Comparison of ENCODE assay signal across 25 mouse cellular contexts in the genomic region with DNA sequence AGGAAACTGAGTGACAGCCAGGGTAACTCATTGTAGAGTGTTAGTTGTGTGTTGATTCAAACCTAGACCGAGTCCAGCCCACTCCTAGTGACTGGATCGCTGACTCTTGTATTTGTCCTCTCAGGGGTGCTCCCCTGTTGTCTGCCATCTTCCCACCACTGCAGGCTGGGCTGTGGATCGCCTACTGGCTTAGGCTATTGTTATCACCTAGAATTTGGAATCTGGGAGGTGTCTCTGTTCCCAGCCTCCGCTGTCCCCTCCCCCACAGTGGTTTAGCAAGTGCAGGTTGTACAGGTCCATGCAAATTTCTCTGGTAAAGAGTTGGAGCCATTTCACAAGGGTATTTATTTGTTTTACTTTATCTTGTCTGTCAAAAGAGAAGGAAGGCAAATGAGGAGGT. TPM values are rescaled to one million over a fixed set of nuclear protein-coding genes. Genes with fewer than 3 reads are reported as not detected.
"Had no signal": no experiment of that assay in that cellular context is flagged by ENCODE, and none has a peak within 500 bp of the region (broad histone marks: within the 10 kb centered on the region; RNA-seq: fewer than 3 reads in every experiment).

No protein-coding gene starts in this region.

- H3K36me3 ChIP-seq: heart, embryonic 10.5 days; heart, embryonic 12.5 days; hindbrain, embryonic 13.5 days; hindbrain, embryonic 15.5 days; kidney, embryonic 15.5 days; limb, embryonic 10.5 days; limb, embryonic 12.5 days; liver, embryonic 12.5 days had no signal

- H3K4me1 ChIP-seq: heart, embryonic 10.5 days; heart, embryonic 12.5 days; hindbrain, embryonic 13.5 days; hindbrain, embryonic 15.5 days; kidney, embryonic 15.5 days; limb, embryonic 10.5 days; limb, embryonic 12.5 days; liver, embryonic 12.5 days had no signal

- DNase-seq: gastrocnemius, postnatal 14 days; gastrocnemius, postnatal 36 days; heart, adult 18-20 months; heart, postnatal 10 days; kidney, adult 11 months; kidney, adult 2 months; kidney, adult 9 months; kidney, postnatal 14 days; kidney, postnatal 36 days had no signal

- H3K4me3 ChIP-seq: heart, embryonic 10.5 days; heart, embryonic 12.5 days; hindbrain, embryonic 13.5 days; hindbrain, embryonic 15.5 days; kidney, embryonic 15.5 days; layer of hippocampus, adult 2 months; left cerebral cortex, adult 2 months; limb, embryonic 10.5 days; limb, embryonic 12.5 days; liver, embryonic 12.5 days had no signal

- H3K27ac ChIP-seq: heart, embryonic 10.5 days; hindbrain, embryonic 13.5 days; hindbrain, embryonic 15.5 days; hindbrain, postnatal 0 days; kidney, embryonic 15.5 days; kidney, postnatal 0 days; layer of hippocampus, adult 2 months; left cerebral cortex, adult 2 months; limb, embryonic 10.5 days; limb, embryonic 12.5 days; liver, embryonic 12.5 days had no signal

- H3K9ac ChIP-seq: heart, embryonic 12.5 days; hindbrain, embryonic 13.5 days; hindbrain, embryonic 15.5 days; kidney, embryonic 15.5 days; limb, embryonic 12.5 days; liver, embryonic 12.5 days had no signal

- H3K9me3 ChIP-seq: heart, embryonic 10.5 days; heart, embryonic 12.5 days; hindbrain, embryonic 13.5 days; hindbrain, embryonic 15.5 days; kidney, embryonic 15.5 days; limb, embryonic 10.5 days; limb, embryonic 12.5 days; liver, embryonic 12.5 days had no signal

RNA-seq across cellular contexts. Expression of a gene that starts 40.7 kb away (rescaled TPM):
- total RNA-seq: heart, adult 8-10 months; heart, postnatal 10 days; heart, postnatal 25 days; hematopoietic stem cell, adult 5-6 weeks; hindbrain, postnatal 0 days; liver, adult 2 months had no signal
